Mouse (Mus musculus): ENCODE results near the gene Gm16405.
"Not testable (repeated sequence)": the region's sequence is repeated elsewhere in the genome, so short reads cannot be mapped to it uniquely, and the experiment has no call there.

Gm16405 gene

GRCm38 (mm10) chrX:54530908-54531307 is at the start of gene Gm16405:
Gene Gm16405 (plus strand): TSS chrX:54531208.
- DNase-seq (ENCODE audit: low spot score) = not testable (repeated sequence)

Measured in ovary, adult 18-20 months (tissue).